Mouse (Mus musculus): Measurements from ENCODE around the gene Cd22.

DNA sequence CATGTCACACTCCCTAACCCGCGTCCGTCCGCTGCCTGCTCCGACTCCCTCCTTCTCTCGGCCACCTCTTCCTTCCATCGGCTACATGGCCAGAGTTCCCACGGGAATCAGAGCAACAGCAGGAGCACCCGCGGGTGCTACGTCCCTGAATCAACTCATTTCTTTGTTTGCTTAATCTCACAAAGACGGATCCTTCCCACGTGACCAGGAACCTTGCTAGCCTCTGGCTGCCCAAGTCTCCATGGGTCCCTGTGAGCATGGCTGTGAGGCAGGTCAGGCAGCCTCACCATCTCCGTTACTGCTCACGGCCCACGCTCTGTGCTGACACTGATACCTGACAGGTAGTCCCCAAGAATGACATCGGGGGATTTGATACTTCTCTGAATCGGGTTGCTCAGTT, 56.5 kb downstream of the Cd22 start, which contains the start of gene Ffar2:
- TF ChIP-seq POLR2A (IDR thresholded peaks at IDR 0.05; ENCODE audit: insufficient read length, low read depth) (no peak), USF1 (IDR thresholded peaks at IDR 0.05; ENCODE audit: low read depth) (no peak), SRF (IDR thresholded peaks at IDR 0.05; ENCODE audit: control insufficient read depth, insufficient read length, low read depth) (no peak), POLR2AphosphoS2 (IDR thresholded peaks at IDR 0.05; ENCODE audit: insufficient read length, low read depth) (no peak), MYOD1 (IDR thresholded peaks at IDR 0.05; ENCODE audit: control insufficient read depth in 1 of 3, insufficient read length in 2 of 3, low read depth in 2 of 3) (no peak), MAX (IDR thresholded peaks at IDR 0.05; ENCODE audit: low read depth) (no peak), TCF12 (IDR thresholded peaks at IDR 0.05; ENCODE audit: insufficient read depth, poor library complexity, severe bottlenecking) (no peak), E2F4 (IDR thresholded peaks at IDR 0.05; ENCODE audit: insufficient read depth) (no peak), MYOG (IDR thresholded peaks at IDR 0.05; ENCODE audit: control insufficient read depth in 1 of 3, insufficient read depth in 1 of 3, insufficient read length in 2 of 3, low read depth in 2 of 3) (no peak)
